Mouse (Mus musculus) layer of hippocampus, adult 18-20 months (tissue): ENCODE results near the gene Smg6. TPM values are rescaled to one million over a fixed set of nuclear protein-coding genes. Genes with fewer than 3 reads are reported as not detected.

ENCODE experiments used
- DNase-seq, 2 experiments: peaks; one replicate each; pipeline ENCODE4 v3.0.0; 2022; ENCODE audit warnings: low spot score in 2 of 2
- total RNA-seq, 2 experiments: library from RNA; stranded (reverse); gene quantifications; 2 replicates each; pipeline ENCODE4 v1.2.3; 2021

Smg6 gene
- total RNA-seq, 2 experiments from 2014 or later, result 35.0 to 36.0 TPM

GRCm38 (mm10) chr11:75046638-75047037 lies 121.0 kb downstream of the Smg6 start:
- DNase-seq, result no peak

GRCm38 (mm10) chr11:75047066-75047465 lies 121.4 kb downstream of the Smg6 start:
- DNase-seq, result peak in 1 of 2 experiments; percentile 71

GRCm38 (mm10) chr11:75047736-75048407 lies 122.2 kb downstream of the Smg6 start:
- DNase-seq, result no peak

GRCm38 (mm10) chr11:75049146-75049545 lies 123.5 kb downstream of the Smg6 start:
- no peak for DNase-seq

GRCm38 (mm10) chr11:75049807-75050206 lies 124.2 kb downstream of the Smg6 start:
- DNase-seq, result no peak

GRCm38 (mm10) chr11:75051239-75051638 lies 125.6 kb downstream of the Smg6 start:
- peak in 1 of 2 experiments; percentile 11 for DNase-seq

- DNase-seq, result peak in 1 of 2 experiments; percentile 16
Observed at GRCm38 (mm10) chr11:75051712-75052550, 126.3 kb downstream of the Smg6 start.

GRCm38 (mm10) chr11:75053020-75053419 lies 127.4 kb downstream of the Smg6 start:
- DNase-seq, result no peak

- DNase-seq, result no peak
Observed at GRCm38 (mm10) chr11:75053722-75054121, 128.1 kb downstream of the Smg6 start.

GRCm38 (mm10) chr11:75054184-75054877 lies 128.7 kb downstream of the Smg6 start:
- DNase-seq, result peak in 1 of 2 experiments; percentile 41

- DNase-seq, result no peak
Observed at GRCm38 (mm10) chr11:75054878-75055214, 129.2 kb downstream of the Smg6 start.

GRCm38 (mm10) chr11:75062650-75063049 lies 137.0 kb downstream of the Smg6 start:
- no peak for DNase-seq

GRCm38 (mm10) chr11:75064266-75064665 lies 138.6 kb downstream of the Smg6 start:
- DNase-seq, result no peak

GRCm38 (mm10) chr11:75071352-75071751 lies 145.7 kb downstream of the Smg6 start:
- no peak for DNase-seq

GRCm38 (mm10) chr11:75072932-75073625 lies 147.5 kb downstream of the Smg6 start:
- no peak for DNase-seq

- no peak for DNase-seq
Observed at GRCm38 (mm10) chr11:75073696-75074095, 148.1 kb downstream of the Smg6 start.

- DNase-seq, result no peak
Observed at GRCm38 (mm10) chr11:75074543-75074942, 148.9 kb downstream of the Smg6 start.

GRCm38 (mm10) chr11:75078616-75079015 lies 153.0 kb downstream of the Smg6 start:
- no peak for DNase-seq

- no peak for DNase-seq
Observed at GRCm38 (mm10) chr11:75083031-75083430, 157.4 kb downstream of the Smg6 start.

- DNase-seq, result no peak
Observed at GRCm38 (mm10) chr11:75092159-75092558, 166.5 kb downstream of the Smg6 start.

GRCm38 (mm10) chr11:75092656-75093055 lies 167.0 kb downstream of the Smg6 start:
- no peak for DNase-seq
